Mouse (Mus musculus): ENCODE data around the gene Gm4969. TPM values are rescaled to one million over a fixed set of nuclear protein-coding genes. Genes with fewer than 3 reads are reported as not detected.
A peak's percentile ranks its signal among the peaks of the same experiment; 100 is the strongest.

Gm4969 gene
- total and polyA plus RNA-seq, 3 experiments = not detected

- H3K4me3 ChIP-seq (ENCODE audit: control insufficient read depth in 1 of 2, insufficient read depth in 1 of 2, low read depth in 2 of 2, low read length in 2 of 2) = no peak overlapping the region
- peaks cover 4 to 20% of the 10 kb centered on the region in 2 experiments for H3K4me1 ChIP-seq (ENCODE audit: control insufficient read depth in 1 of 2, insufficient read depth in 2 of 2, low read length in 2 of 2)
- no peak for DNase-seq (ENCODE audit: low read depth, low spot score)
- H3K36me3 ChIP-seq (ENCODE audit: control insufficient read depth in 1 of 2, insufficient read depth in 2 of 2, low read length in 2 of 2) = peaks cover 0 to 11% of the 10 kb centered on the region in 2 experiments; a peak in 2 of 4 replicates
- H3K9me3 ChIP-seq (replicated peaks; ENCODE audit: insufficient read depth, low read length) = no peaks in the 10 kb centered on the region
- peaks cover 9% of the 10 kb centered on the region for H3K79me2 ChIP-seq (ENCODE audit: control insufficient read depth, insufficient read depth, low read length, poor library complexity)
- H3K9ac ChIP-seq (ENCODE audit: control insufficient read depth, low read depth, low read length, poor library complexity, severe bottlenecking) = no peak overlapping the region
- no peaks in the 10 kb centered on the region for H3K27me3 ChIP-seq (ENCODE audit: control insufficient read depth in 1 of 2, insufficient read depth in 2 of 2, low read length in 2 of 2)
- TF ChIP-seq SMC3 (IDR thresholded peaks at IDR 0.05; ENCODE audit: low read depth, low read length) = no peak
- no peak for TF ChIP-seq JUND (IDR thresholded peaks at IDR 0.05; ENCODE audit: low read depth, low read length)
- no peak for TF ChIP-seq POLR2A (IDR thresholded peaks at IDR 0.05; ENCODE audit: control insufficient read depth in 1 of 2, insufficient read depth in 1 of 2, low read depth in 1 of 2, low read length in 2 of 2, poor library complexity in 1 of 2)
- TF ChIP-seq USF1 (IDR thresholded peaks at IDR 0.05; ENCODE audit: low read depth, low read length) = no peak
- no peak for TF ChIP-seq MAFK (IDR thresholded peaks at IDR 0.05; ENCODE audit: borderline replicate concordance, low read depth, low read length)
- no peak for TF ChIP-seq CTCF (IDR thresholded peaks at IDR 0.05 in 2 of 3, conservative IDR thresholded peaks at IDR 0.05 in 1 of 3; ENCODE audit: control insufficient read depth in 1 of 3, insufficient read depth in 1 of 3, low read depth in 2 of 3, low read length in 3 of 3, poor library complexity in 1 of 3, severe bottlenecking in 1 of 3)
- TF ChIP-seq RCOR1 (IDR thresholded peaks at IDR 0.05; ENCODE audit: low read depth, low read length) = no peak
- no peak for TF ChIP-seq MYB (IDR thresholded peaks at IDR 0.05; ENCODE audit: low read depth, low read length)
- TF ChIP-seq CHD1 (IDR thresholded peaks at IDR 0.05; ENCODE audit: low read depth, low read length) = no peak
- no peak for TF ChIP-seq MEF2A (IDR thresholded peaks at IDR 0.05; ENCODE audit: extremely low read depth, insufficient replicate concordance, low read depth, low read length, poor library complexity, severe bottlenecking)
- TF ChIP-seq UBTF (IDR thresholded peaks at IDR 0.05; ENCODE audit: borderline replicate concordance, insufficient read depth, low read depth, low read length) = no peak
- TF ChIP-seq KAT2A (conservative IDR thresholded peaks at IDR 0.05; ENCODE audit: low read depth, low read length) = no peak
- TF ChIP-seq ELF1 (IDR thresholded peaks at IDR 0.05; ENCODE audit: low read depth, low read length) = no peak
- TF ChIP-seq MAX (IDR thresholded peaks at IDR 0.05; ENCODE audit: low read length) = no peak
- TF ChIP-seq POLR2AphosphoS2 (IDR thresholded peaks at IDR 0.05; ENCODE audit: low read length) = no peak
- no peak for TF ChIP-seq SIN3A (IDR thresholded peaks at IDR 0.05; ENCODE audit: low read length)
- TF ChIP-seq ETS1 (IDR thresholded peaks at IDR 0.05; ENCODE audit: low read depth, low read length) = no peak
- TF ChIP-seq ZMIZ1 (IDR thresholded peaks at IDR 0.05; ENCODE audit: low read depth, low read length) = no peak
- TF ChIP-seq POLR2AphosphoS5 (IDR thresholded peaks at IDR 0.05; ENCODE audit: borderline replicate concordance, low read depth, low read length) = no peak
- TF ChIP-seq RAD21 (IDR thresholded peaks at IDR 0.05; ENCODE audit: low read depth, low read length) = no peak
- no peak overlapping the region for H3K27ac ChIP-seq (ENCODE audit: control insufficient read depth, low read depth, low read length)
Measured at GRCm38 (mm10) chr7:19078732-19079131, 39.4 kb downstream of the Gm4969 start.

DNA sequence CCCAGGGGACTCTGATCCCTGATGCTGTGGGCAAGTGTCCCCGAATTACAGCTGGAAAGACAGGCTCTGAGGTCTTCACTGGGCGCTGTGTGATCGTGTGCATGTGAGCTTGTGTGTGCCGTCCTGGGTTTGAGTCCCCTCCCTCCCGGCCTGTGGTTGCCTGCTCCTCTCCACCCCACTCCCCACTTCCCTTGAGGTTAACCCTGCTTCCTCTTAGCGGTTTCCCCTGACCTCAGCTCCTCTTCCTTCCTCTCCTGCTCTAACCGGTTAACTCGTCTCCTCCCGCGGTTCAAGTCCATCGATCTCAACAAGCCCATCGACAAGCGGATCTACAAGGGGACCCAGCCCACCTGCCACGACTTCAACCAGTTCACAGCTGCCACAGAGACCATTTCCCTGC, 40.4 kb downstream of the Gm4969 start:
- H3K27ac ChIP-seq (ENCODE audit: control insufficient read depth, low read depth, low read length) = peak overlapping the region; percentile 17; the same call in 1 of the 2 replicates
- TF ChIP-seq UBTF (IDR thresholded peaks at IDR 0.05; ENCODE audit: borderline replicate concordance, insufficient read depth, low read depth, low read length) = no peak
- TF ChIP-seq SIN3A (IDR thresholded peaks at IDR 0.05; ENCODE audit: low read length) = peak; percentile 71
- 0 out of 2 replicates have a peak, but pooled peaks have one; percentile 19 for TF ChIP-seq NELFE (IDR thresholded peaks at IDR 0.05; ENCODE audit: low read depth, low read length)
- 0 out of 2 replicates have a peak, but pooled peaks have one; percentile 25 for TF ChIP-seq TBP (IDR thresholded peaks at IDR 0.05; ENCODE audit: low read depth, low read length)
- TF ChIP-seq ZC3H11A (IDR thresholded peaks at IDR 0.05; ENCODE audit: low read depth, low read length) = no peak
- TF ChIP-seq E2F4 (IDR thresholded peaks at IDR 0.05; ENCODE audit: borderline replicate concordance, low read depth, low read length) = no peak
- TF ChIP-seq RCOR1 (IDR thresholded peaks at IDR 0.05; ENCODE audit: low read depth, low read length) = peak; percentile 95
- no peak for TF ChIP-seq USF1 (IDR thresholded peaks at IDR 0.05; ENCODE audit: low read depth, low read length)
- no peak for TF ChIP-seq NRF1 (IDR thresholded peaks at IDR 0.05; ENCODE audit: insufficient read depth, low read depth, low read length, poor library complexity, severe bottlenecking)
- no peak for TF ChIP-seq GATA1 (IDR thresholded peaks at IDR 0.05; ENCODE audit: low read depth, low read length)
- no peak for TF ChIP-seq GABPA (IDR thresholded peaks at IDR 0.05; ENCODE audit: low read depth, low read length)
- no peak for TF ChIP-seq JUND (IDR thresholded peaks at IDR 0.05; ENCODE audit: low read depth, low read length)
- no peak for TF ChIP-seq POLR2AphosphoS5 (IDR thresholded peaks at IDR 0.05; ENCODE audit: borderline replicate concordance, low read depth, low read length)
- TF ChIP-seq MAZ (IDR thresholded peaks at IDR 0.05; ENCODE audit: low read depth, low read length) = peak; percentile 95
- no peak for TF ChIP-seq RAD21 (IDR thresholded peaks at IDR 0.05; ENCODE audit: low read depth, low read length)
- no peak for TF ChIP-seq CHD2 (IDR thresholded peaks at IDR 0.05; ENCODE audit: low read length)
- TF ChIP-seq EP300 (IDR thresholded peaks at IDR 0.05; ENCODE audit: low read depth in 1 of 2, low read length in 2 of 2) = peak; percentile 77 to 85
- peak; percentile 60 for TF ChIP-seq TCF12 (IDR thresholded peaks at IDR 0.05; ENCODE audit: low read depth, low read length)
- TF ChIP-seq MAX (IDR thresholded peaks at IDR 0.05; ENCODE audit: low read length) = no peak
- no peak for TF ChIP-seq MYB (IDR thresholded peaks at IDR 0.05; ENCODE audit: low read depth, low read length)

More for the DNA sequence above, 40.4 kb downstream of the Gm4969 start:
- no peaks in the 10 kb centered on the region for H3K9me3 ChIP-seq (replicated peaks; ENCODE audit: insufficient read depth, low read length)
- peak overlapping the region; percentile 11; the same call in 1 of the 2 replicates for H3K9ac ChIP-seq (ENCODE audit: control insufficient read depth, low read depth, low read length, poor library complexity, severe bottlenecking)
- peaks cover 4 to 20% of the 10 kb centered on the region in 2 experiments for H3K4me1 ChIP-seq (ENCODE audit: control insufficient read depth in 1 of 2, insufficient read depth in 2 of 2, low read length in 2 of 2)
- peak; percentile 91 for DNase-seq (ENCODE audit: low read depth, low spot score)
- H3K36me3 ChIP-seq (ENCODE audit: control insufficient read depth in 1 of 2, insufficient read depth in 2 of 2, low read length in 2 of 2) = peaks cover 0 to 11% of the 10 kb centered on the region in 2 experiments; a peak in 2 of 4 replicates
- H3K4me3 ChIP-seq (ENCODE audit: control insufficient read depth in 1 of 2, insufficient read depth in 1 of 2, low read depth in 2 of 2, low read length in 2 of 2) = peak overlapping the region; percentile 28 to 70
- H3K27me3 ChIP-seq (ENCODE audit: control insufficient read depth in 1 of 2, insufficient read depth in 2 of 2, low read length in 2 of 2) = no peaks in the 10 kb centered on the region
- H3K79me2 ChIP-seq (ENCODE audit: control insufficient read depth, insufficient read depth, low read length, poor library complexity) = peaks cover 9% of the 10 kb centered on the region
